Mouse (Mus musculus) CD4-positive helper T cell, adult 2 months (primary cell): Measurements from ENCODE around the gene Ptp4a2.
A peak's percentile ranks its signal among the peaks of the same experiment; 100 is the strongest.
"Not testable (repeated sequence)": the region's sequence is repeated elsewhere in the genome, so short reads cannot be mapped to it uniquely, and the experiment has no call there.

Experiments used
- DNase-seq: peaks from one replicate; pipeline ENCODE4 v3.0.0-alpha.2; 2012; ENCODE audit warnings: low read depth, missing footprints, low spot score

The Ptp4a2 gene

DNA sequence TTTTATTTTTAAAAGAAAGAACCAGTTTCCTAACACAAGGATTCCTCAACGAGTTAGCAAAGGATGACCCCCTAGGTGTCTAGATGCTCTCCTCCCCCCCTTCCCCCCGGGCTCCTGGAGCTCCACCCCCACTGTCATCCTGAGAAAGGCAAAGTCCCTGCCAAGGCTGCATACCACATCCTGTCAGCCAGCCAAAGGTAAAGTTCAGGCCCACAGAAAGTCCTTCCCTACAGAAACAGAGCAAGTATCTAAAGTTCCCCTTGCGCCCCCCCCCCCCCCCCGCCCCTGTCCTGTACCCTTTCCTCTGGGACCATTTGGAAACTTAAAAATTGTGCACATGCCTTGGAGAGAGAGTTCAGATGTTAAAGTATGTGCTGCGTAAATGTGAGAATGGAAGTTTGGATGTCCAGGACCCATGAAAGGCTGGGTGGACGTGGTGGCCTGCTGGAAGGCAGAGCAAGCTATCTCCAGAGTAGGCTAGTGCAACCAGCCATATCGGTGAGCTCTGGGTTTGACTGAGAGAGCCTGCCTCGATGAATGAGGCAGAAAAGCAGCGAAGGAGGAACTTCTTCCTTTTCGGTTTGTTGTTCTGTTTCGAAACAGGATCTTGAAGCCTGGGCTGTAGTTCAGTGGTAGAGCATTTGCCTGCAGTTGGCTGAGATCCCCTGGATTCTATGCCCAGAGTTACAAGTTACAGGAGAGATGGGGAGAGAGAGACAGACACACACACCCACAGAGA is 71.7 kb downstream of the Ptp4a2 start:
- DNase-seq, result peak; percentile 79

DNA sequence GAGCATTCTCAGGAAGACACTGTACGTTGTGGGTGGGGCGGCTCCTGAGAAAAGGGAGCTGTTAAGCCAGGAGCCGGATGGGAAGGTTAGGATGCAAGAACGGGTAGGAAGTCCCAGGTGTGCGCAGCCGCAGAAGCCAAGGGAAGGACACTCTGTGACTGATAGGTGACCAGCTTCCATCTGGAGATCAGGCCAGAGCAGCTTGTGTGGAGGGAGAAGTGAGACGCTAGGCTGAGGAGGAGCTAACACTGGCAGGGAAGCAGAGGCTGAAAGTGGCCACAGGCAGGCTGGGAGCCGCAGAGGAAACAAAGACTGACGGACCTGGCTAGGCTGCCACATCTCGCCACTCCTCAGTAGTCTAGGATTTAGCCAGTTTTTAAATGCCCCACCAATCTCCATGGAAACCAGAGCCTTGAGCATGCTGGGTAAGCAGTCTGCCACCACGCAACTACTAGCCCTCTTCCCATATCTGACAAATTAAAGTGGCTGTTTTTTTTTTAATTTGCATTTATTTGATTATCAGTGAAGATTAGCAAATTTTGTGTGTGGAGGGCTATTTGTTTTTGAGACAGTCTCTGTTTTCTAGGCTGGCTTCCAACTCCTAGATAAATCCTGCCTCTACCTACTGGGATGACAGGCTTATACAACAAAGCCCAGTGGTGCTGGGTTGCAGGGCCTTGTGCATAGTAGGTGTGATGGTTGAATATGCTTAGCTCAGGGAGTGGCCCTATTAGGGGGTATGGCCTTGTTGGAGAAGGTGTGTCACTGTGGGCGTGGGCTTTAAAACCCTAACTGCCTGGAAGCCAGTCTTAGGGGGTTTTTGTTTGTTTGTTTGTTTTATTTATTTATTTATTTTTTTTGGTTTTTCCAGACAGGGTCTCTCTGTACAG is 73.3 kb downstream of the Ptp4a2 start:
- no peak for DNase-seq

DNA sequence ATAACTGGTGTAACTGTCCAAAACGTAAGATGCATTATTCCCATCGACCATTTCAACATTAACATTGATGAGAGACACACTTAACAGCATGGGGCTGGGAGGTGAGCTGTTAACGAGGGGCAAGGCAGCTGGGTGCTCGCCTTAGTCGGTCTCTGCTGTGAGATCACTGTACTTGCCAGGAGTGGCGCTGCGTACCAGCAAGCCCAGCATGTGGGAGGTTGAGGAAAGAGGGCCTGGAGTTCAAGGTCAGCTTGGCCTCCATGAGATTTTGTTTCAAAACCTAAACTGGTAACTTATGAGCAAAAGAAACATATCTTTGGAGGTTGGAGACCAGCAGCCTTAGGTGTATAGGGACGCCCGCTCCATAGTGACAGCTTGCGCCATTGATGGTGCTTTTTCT is 78.6 kb downstream of the Ptp4a2 start:
- DNase-seq, result no peak

DNA sequence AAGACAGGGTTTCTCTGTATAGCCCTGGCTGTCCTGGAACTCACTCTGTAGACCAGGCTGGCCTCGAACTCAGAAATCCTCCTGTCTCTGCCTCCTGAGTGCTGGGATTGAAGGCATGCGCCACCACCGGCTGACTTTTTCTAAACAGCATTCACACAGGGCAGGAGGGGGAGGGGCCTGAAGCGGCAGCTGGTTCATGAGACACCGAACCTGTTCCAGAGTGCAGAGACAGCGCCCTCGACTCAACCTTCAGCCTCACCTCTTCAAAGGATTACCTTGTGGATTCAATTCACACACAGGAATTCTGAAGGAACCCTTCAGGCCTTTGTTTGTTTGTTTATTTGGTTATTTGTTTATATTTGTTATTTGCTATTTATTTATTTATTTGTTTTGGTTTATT is 79.1 kb downstream of the Ptp4a2 start:
- no peak for DNase-seq

DNA sequence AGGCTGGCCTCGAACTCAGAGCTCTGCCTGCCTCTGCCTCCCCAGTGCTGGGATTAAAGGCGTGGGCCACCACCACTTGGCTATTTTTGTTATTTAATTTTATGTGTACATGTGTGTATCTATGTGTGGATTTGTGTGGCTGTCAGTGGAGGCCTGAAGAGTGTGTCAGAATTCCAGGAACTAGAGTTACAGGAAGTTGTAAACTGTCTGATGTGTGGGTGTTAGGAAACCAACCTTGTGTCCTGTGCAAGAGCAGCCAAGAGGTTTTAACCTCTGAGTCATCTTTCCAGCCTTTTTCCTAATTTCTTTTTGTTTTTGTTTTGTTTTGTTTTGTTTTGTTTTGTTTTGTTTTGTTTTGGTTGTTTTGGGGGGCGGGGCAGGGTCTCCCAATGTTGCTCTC is 83.8 kb downstream of the Ptp4a2 start:
- DNase-seq, result no peak

DNA sequence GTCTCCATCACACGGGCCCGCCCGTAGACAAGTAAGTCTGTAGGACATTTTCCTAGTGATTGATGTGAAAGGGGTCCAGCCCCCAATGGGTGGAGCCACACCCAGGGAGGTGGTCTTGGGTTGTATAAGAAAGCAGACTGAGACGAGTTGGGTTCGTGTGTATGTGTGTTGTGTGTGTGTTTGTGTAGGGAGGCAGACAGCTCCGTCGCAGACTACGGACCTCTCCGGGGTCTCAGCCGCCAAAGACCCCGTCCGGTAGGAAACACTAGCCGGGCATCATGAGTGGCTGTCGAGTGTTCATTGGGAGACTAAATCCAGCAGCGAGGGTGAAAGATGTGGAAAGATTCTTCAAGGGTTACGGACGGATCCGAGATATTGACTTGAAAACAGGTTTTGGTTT is 87.8 kb downstream of the Ptp4a2 start:
- DNase-seq, result not testable (repeated sequence)
